13 mouse cellular contexts compared by ENCODE assay signal in the genomic region with DNA sequence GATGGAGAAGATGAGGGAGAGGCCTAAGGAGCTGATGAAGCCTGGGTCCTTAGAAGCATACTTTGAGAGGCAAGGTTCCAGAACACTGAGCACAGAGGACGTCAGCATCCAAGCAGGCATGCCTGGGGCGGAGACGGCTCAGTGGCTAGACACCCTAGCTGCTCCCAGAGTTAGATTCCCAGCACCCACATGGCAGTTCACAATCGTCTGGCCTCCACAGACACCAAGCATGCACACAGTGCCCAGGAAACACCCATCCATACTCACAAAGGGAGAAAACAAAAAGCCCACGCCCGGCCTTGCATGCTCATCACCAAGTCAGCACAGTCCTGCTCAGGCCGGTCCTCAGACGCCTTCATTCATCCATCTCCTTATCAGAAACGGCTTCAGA. TPM values are rescaled to one million over a fixed set of nuclear protein-coding genes. Genes with fewer than 3 reads are reported as not detected.
DNase-seq lines count a peak whose midpoint lies in the region; ATAC-seq and TF ChIP-seq lines count a peak whose summit lies in the region.
"Had no signal": no experiment of that assay in that cellular context is flagged by ENCODE, and none has a peak within 500 bp of the region (broad histone marks: within the 10 kb centered on the region; RNA-seq: fewer than 3 reads in every experiment).

No protein-coding gene starts in this region.

- no peak for ATAC-seq in forebrain, embryonic 13.5 days
- ATAC-seq: forebrain, embryonic 16.5 days had no signal

- peak overlapping the region; percentile 2; the same call in 1 of the 2 replicates for H3K9ac ChIP-seq in ES-E14 (ENCODE audit: insufficient read depth, low read depth, low read length, poor library complexity, severe bottlenecking)
- no peak overlapping the region for H3K9ac ChIP-seq in forebrain, embryonic 13.5 days
- H3K9ac ChIP-seq: embryonic facial prominence, embryonic 15.5 days had no signal

- DNase-seq in cerebellum, adult 8-10 months = peak; percentile 16
- no peak for DNase-seq in cerebellum, postnatal 14 days
- peak; percentile 79 for DNase-seq in kidney, adult 11 months
- no peak for DNase-seq in kidney, postnatal 10 days
- DNase-seq in ES-E14 (ENCODE audit: low read depth, low spot score) = no peak
- DNase-seq in kidney, postnatal 14 days = peak; percentile 71
- DNase-seq in thymus, postnatal 10 days (ENCODE audit: low spot score in 2 of 2) = no peak
- DNase-seq: B cell, adult 2 months; midbrain, embryonic 14.5 days; thymus, postnatal 4 days had no signal

- H3K27ac ChIP-seq in ES-E14 (ENCODE audit: insufficient read depth, low read depth, low read length, poor library complexity, severe bottlenecking) = no peak overlapping the region
- H3K27ac ChIP-seq in forebrain, embryonic 13.5 days = no peak overlapping the region
- H3K27ac ChIP-seq: embryonic facial prominence, embryonic 15.5 days had no signal

- no peak overlapping the region for H3K4me3 ChIP-seq in ES-E14 (ENCODE audit: insufficient read depth in 1 of 2, low read depth in 1 of 2, low read length in 2 of 2, poor library complexity in 1 of 2, severe bottlenecking in 1 of 2)
- H3K4me3 ChIP-seq in forebrain, embryonic 13.5 days = no peak overlapping the region
- H3K4me3 ChIP-seq: embryonic facial prominence, embryonic 15.5 days had no signal

- in situ Hi-C loops in ES-E14 (cut with MboI; ENCODE audit: low sequenced_read_pairs in 2 of 2, unreplicated experiment in 2 of 2) = no loop called here

- no peaks in the 10 kb centered on the region for H3K27me3 ChIP-seq in forebrain, embryonic 13.5 days
- H3K27me3 ChIP-seq: embryonic facial prominence, embryonic 15.5 days had no signal

- H3K36me3 ChIP-seq in ES-E14 (ENCODE audit: control insufficient read depth, insufficient read depth, low read length, poor library complexity, severe bottlenecking) = no peaks in the 10 kb centered on the region
- H3K36me3 ChIP-seq in forebrain, embryonic 13.5 days (ENCODE audit: poor library complexity, severe bottlenecking) = no peaks in the 10 kb centered on the region
- H3K36me3 ChIP-seq: embryonic facial prominence, embryonic 15.5 days had no signal

- WGBS in forebrain, embryonic 13.5 days = 75% methylated on average over 9 of the region's 9 CpGs

- no peak overlapping the region for H3K4me2 ChIP-seq in forebrain, embryonic 13.5 days
- H3K4me2 ChIP-seq: embryonic facial prominence, embryonic 15.5 days had no signal

- H3K4me1 ChIP-seq in ES-E14 (ENCODE audit: control insufficient read depth in 2 of 2, insufficient read depth in 2 of 2, low read length in 2 of 2, poor library complexity in 1 of 2) = peaks cover 21 to 45% of the 10 kb centered on the region in 2 experiments
- no peaks in the 10 kb centered on the region for H3K4me1 ChIP-seq in forebrain, embryonic 13.5 days

- H3K9me3 ChIP-seq in ES-E14 (ENCODE audit: control insufficient read depth, insufficient read depth, low read depth, low read length) = no peaks in the 10 kb centered on the region
- no peaks in the 10 kb centered on the region for H3K9me3 ChIP-seq in forebrain, embryonic 13.5 days (replicated peaks)
- H3K9me3 ChIP-seq: embryonic facial prominence, embryonic 15.5 days had no signal

TF ChIP-seq in ES-E14, 5 proteins besides CTCF, POLR2A, EP300 and RAD21:
- TF ChIP-seq ZNF384 (IDR thresholded peaks at IDR 0.05; ENCODE audit: low read depth, low read length) (no peak), CHD2 (IDR thresholded peaks at IDR 0.05; ENCODE audit: low read depth, low read length) (no peak), MAFK (IDR thresholded peaks at IDR 0.05; ENCODE audit: insufficient read depth, low read depth, low read length) (no peak)

RNA-seq across cellular contexts. Expression of gene H6pd, which starts 9.3 kb away (rescaled TPM):
- 17.6 and 19.0 TPM in 2 replicates for total RNA-seq in ES-E14 (2012; rRNA removed)
- 0.98 and 1.4 TPM in 2 replicates for polyA plus RNA-seq in forebrain, embryonic 13.5 days (2015; fragmentation: Nextera tagmentation; extraction: Ambion mirVana)

RNA-seq across cellular contexts. Expression of gene Spsb1, which starts 44.7 kb away (rescaled TPM):
- total RNA-seq in ES-E14 (2012; rRNA removed) = 11.2 and 12.0 TPM in 2 replicates
- polyA plus RNA-seq in forebrain, embryonic 13.5 days (2015; fragmentation: Nextera tagmentation; extraction: Ambion mirVana) = 4.5 and 5.1 TPM in 2 replicates

Comparison
In these comparisons a context has a peak if more than half of its experiments do, and no peak if none do; other contexts are left out.
1. DNase-seq: peak in cerebellum, adult 8-10 months (single experiment), kidney, adult 11 months (single experiment) and kidney, postnatal 14 days (single experiment); none in cerebellum, postnatal 14 days (0 of 2), kidney, postnatal 10 days (single experiment), ES-E14 (single experiment) and thymus, postnatal 10 days (0 of 2).